Mouse (Mus musculus): Measurements from ENCODE around the gene Pla2g4e.

The Pla2g4e gene

DNA sequence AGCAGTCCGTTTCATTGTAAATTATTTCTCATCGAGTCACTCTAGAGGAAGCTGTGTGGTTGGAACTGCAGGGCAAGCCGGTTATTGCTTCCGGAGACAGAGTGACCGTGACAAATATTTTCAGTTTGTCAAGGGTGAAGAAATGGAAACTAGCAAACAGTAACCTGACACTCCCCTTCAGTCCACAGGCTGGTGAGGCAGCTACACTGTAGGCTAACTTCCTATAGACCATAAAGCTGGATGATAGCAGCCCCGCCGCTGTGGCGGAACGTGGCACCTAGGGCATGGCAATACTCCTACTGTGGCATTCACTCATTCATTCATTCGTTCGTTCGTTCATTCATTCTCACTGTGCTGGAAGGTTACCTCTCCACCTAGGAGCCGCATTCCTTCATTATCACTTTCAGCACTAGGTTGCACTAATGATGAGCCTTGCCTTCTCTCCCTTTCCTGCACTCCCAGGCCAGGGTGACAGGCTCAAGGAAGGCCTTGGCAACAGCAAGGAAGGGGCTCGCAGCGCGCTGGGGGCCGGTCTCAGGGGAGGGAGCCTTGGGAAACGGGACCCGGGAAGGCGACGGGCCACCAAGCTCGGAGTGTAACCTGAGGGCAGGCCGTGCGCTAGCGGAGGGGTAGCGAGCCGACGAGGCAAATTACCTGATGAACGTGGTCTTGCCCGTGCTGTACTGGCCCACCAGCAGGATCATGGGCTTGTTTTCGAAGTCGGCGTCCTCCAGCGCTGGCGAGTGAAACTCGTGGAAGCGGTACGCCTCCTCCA lies 91.4 kb downstream of the Pla2g4e start:
- no peak for DNase-seq (ENCODE audit: low spot score)

DNA sequence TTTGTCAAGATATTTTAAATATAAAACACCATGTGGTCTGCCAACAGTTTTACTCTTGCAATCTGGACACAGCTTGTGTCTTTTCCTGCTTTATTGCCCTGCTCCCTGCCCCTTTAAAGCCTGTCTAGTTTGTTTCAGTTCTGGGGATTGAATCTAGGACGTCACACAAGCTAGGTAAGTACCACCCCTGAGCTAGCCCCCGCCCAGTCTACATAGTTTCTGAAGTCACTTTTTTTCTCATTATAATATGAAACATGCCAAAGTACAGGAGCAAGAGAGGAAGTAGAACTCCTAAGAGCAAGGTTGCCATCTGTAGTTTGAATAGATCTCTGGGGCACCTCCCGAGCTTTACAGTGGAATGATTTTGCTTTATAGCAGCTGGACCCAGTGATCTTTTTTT lies 94.6 kb downstream of the Pla2g4e start:
- no peak for DNase-seq (ENCODE audit: low spot score)

DNA sequence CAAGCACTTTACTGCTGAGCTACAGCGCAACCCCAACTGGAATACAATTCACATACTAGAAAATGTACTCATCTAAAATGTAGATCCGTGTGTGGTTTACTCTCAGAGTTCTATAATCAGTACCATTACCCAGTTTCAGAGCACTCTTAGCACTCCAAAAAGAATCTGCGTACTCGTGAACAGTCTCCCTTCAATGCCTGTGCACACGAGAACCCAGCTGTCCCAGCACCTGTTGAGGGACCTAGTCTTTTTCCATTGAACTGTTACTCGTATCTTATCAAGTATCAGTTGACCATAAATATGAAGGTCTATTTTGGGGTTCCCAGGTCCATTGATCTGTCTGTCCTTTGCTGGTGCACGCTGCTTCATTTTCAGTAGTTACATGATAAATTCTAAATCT lies 95.5 kb downstream of the Pla2g4e start:
- DNase-seq (ENCODE audit: low spot score): no peak

DNA sequence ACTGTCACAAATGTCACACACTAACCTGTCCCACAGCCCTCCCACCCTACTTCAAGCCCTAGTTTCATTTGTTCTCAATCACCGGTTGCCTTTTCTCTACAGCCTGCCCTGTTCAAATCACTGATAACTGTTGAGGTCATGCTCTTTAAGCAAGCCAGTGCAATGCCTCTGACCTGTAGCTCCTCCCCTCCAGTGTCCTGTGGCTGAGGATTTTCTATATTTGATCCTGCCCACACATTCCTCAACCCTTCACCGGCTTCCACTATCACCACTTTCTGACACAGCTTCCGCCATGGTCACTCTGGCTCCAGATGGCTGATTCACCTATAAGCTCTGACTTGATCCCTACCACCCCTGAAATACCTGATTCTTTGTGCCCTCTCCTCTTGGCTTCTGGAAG lies 97.1 kb downstream of the Pla2g4e start:
- DNase-seq (ENCODE audit: low spot score): no peak

DNA sequence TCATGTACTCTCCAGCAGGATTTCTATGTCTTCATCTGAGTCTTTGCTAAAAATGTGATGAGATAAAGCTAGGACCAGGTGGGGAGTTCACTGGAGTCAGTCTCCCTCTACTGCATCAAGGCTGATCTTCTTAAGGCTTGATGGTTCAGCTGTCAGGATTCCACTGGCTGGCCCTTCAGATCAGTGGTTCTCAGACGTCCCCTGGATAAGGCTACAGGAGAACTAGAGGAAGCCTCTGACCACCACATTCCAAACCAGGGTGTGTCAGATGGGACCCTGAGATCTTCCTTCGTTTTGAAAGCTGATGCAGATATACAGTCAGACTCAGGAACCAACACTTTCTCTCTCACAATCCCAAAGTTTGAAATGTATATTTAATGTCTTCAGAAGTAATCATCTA lies 97.8 kb downstream of the Pla2g4e start:
- no peak for DNase-seq (ENCODE audit: low spot score)

DNA sequence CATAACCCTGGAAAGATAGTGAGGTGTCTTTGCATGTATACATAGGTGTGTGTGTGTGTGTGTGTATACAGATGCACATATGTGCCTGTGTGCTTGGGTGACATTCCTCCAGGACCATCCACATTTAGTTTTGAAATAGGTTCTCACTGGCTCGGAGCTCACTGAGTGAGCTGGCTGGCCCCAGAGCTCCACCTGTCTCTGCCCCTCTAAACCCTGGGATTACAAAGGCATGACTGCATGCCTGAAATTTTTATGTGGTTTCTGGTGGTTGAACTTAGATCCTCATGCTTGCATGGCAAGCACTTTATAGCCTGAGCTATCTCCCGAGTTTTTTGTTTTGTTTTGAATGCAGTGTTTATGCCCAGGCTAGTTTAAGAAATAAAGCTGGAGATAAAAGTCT lies 98.6 kb downstream of the Pla2g4e start:
- no peak for DNase-seq (ENCODE audit: low spot score)

DNA sequence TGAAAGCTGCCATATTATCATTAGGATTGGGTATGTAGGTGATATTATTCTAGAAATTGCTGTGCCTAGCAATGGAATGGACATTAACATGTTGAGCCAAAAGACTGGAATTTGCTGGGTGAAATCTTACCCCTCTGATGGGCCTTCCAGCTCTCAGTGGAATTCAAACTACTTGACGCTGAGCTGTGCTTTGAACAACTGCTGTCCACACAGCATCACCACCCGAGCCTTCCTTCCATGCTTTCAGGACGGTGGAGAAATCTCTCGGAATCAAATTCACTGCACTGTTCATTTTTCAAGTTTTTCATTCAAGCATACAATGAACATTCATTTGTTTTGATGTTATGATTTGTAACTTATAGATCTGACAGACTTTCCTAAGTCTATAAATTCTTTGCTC lies 100.7 kb downstream of the Pla2g4e start:
- DNase-seq (ENCODE audit: low spot score): no peak

DNA sequence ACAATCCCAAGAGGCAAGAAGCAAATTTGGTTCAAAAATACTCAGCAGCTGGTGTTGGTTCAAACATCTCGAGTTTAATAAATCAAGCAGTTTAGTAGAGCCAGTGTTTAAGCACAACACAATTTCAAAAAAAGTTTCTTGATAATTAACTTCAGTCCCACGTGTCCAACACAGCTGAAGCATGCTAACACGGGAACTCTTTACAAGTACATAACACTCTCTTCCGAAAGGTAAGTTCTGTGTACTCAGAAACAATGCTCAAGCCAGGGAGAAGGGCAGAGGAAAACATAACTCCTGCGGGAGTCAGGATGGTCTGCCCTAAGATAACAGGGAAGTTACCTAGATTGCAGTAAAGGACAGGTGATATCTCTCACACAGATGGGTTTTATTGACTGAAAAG lies 102.8 kb downstream of the Pla2g4e start:
- DNase-seq (ENCODE audit: low spot score): no peak

DNA sequence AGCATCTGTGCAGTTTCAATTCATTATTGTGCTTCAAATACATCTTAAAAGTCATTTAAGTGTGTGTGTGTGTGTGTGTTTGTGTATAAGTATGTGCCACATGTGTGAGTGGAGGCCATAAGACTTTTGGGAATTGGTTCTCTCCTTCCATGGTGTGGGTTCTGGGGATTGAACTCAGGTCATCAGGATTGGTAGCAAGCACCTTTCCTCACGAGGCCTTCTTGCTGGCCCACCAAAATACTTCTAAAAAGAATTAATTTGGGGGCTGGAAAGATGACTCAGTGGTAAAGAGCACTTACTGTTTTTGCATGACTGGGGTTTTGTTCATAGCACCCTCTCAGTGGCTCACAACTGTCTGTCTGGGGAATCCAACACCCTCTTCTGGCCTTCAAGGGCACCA lies 103.5 kb downstream of the Pla2g4e start:
- DNase-seq (ENCODE audit: low spot score): no peak

DNA sequence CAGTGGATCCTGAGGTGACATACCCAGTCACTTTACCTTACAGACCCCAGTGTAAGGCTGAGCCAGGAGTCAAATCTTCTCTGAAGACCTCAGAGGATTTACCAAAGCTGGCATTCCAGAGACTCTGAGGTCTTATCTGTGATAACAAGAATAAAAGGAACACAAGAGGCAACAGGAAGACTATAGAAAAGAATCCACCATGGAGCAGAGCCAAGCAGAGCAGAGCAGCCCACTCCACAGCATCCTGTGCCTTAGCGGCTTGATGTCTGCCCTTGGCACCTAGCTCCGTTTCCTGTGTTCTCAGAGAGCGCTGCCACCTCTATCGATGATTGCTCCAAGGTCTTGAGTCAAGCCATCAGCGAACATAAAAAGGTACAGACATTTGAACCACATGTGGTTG lies 104.8 kb downstream of the Pla2g4e start:
- DNase-seq (ENCODE audit: low spot score): no peak

DNA sequence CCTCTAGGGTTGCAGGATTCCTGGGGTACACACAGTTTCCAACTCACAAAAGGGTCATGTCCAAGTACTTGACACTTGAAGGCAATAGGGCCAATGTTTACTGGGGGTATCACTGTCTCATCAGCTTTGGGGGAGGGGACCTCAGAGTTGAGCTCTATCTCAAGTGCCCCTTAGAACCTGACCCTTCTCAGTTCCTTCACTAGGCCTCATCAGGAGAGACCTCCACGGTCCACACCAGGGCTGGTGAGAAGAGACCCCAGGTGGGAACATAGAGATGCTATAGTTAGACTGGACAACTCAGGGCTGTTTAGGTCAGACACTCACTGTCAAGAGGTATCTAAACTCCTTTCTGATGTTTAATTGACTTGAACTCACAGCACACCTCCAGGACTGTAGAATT lies 106.0 kb downstream of the Pla2g4e start:
- DNase-seq (ENCODE audit: low spot score): no peak

DNA sequence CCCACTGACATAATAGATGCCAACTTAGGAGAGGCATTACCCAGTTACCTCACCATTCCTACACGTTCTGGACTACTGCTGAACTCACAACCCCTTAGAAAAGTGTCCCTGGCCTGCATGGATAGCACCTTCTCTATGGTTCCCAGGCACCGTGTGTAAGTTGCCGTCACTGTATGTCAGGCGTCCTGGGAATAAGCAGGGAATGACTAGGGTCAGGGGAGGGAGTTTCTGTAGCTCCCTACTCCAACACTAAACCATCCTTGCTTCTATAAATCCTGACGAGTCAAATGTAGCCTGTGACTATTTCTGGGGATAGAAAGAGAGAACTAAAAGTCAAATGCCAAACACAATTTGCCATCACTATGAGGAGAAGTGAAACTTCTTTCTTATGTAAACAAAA lies 107.9 kb downstream of the Pla2g4e start:
- no peak for DNase-seq (ENCODE audit: low spot score)

DNA sequence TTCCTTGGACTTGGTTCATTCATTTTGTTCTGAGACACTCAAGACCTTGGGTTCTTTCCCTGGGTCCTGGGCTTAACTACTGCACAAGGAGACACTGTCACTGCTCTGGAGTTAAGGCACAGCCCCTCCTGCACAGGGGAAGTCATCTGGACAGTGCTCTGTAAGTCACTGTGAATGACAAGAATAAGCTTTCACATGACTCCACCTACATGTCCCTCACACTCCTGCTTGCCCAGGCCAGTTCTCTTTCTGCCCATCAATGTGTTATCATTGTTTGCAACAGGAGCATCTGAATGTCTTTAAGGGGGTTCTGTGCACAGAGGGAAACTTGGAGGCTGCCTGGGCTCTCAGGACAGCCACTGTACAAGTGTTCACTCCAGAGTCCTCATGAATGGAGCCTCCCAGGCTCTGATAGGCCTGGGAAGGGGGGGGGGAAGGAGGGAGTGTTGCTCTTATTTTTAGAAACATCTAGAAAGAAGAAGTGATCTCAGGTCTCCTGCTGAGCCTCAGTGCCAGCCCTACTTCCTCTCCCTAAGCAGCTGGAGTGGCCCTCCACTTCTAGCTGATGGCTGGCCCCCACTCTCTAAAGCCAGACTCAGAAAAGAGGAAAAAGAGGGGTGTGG lies 110.6 kb downstream of the Pla2g4e start:
- DNase-seq (ENCODE audit: low spot score): no peak

DNA sequence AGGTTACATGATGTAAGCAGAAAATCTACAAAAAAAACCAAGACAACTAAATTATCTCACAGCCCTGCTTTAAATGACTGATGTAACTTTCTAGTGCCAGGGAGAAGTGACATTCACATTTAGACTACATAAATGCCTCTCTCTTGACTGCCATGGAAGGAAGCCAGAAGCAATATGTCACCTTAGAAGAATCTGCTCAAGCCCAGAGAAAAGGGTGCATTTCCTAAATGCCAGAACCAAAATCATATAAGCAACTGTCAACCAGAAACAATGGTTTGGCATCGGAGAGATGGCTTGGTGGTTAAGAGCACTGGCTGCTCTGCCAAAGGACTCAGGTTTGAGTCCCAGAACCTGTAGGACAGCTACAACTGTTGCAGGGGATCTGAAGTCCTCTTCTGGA lies 113.3 kb downstream of the Pla2g4e start:
- DNase-seq (ENCODE audit: low spot score): no peak

DNA sequence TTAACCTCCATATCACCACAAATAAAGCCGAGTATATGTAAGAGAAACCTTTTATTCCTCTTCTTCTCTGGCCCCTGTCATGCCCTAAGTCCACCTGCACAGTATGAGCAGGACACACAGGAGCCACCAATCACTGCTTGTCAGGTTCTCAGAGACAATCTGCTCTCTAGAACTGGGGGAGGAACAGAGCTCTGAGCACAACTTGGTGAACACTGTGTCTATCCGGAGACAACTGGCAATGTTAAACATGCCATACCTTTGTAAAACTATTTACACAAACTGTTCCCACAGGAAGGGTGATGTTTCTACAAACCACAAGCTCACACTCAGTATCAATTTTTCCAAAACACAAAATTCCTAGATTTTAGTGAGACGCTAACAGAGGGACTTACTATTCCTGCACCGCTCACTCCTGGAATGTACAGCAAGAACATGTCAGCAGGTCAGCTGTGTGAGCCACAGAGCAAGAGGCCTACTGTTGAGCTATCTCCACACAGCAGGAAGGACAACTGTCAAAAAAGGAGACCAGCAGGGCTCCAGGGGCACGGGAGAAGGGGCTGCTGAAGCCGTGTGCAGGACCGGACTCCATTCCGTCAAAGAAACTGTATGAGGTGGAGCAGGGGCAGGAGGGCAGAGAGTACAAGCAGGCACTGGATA lies 115.8 kb downstream of the Pla2g4e start:
- no peak for DNase-seq (ENCODE audit: low spot score)

DNA sequence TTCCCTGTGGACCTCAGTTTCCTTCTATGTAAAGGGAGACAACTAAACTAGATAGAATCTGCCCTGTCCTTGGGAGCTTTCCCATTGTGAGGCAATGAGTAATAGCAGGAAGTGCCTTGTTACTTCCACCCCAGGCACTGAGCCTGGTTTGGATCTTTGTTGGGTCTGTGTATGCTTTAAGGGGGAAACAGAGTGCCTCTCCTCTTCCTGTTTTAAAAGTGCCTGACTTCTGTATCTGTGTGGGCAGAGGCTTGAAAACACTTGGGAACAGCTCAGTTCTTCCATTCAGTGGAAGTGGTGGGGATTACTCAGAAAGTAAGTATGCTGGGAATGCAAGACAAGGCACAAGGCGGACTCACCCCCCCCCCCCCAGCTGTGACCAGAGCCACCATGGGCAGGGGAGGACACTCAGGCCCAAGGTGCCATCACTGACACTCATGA lies 116.5 kb downstream of the Pla2g4e start:
- no peak for DNase-seq (ENCODE audit: low spot score)

DNA sequence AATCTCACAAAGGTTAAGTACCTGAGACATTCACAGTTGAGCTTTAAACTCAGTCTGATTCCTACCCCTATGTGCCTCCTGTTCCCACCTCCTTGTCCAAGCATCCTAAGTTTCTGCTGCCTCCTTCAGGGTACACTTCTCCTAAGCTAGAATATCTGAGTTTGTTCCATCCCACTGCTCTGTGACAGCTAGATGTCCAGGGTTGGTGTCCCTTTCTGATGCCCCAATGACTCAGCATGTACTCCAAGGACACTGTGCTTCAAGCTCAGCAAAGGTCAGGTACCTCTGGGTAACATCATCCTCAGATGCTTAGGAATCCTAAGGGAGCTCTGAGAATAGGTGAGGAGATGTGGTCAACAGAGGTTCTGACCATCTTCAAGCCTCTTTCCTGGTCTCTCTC lies 117.1 kb downstream of the Pla2g4e start:
- no peak for DNase-seq (ENCODE audit: low spot score)

DNA sequence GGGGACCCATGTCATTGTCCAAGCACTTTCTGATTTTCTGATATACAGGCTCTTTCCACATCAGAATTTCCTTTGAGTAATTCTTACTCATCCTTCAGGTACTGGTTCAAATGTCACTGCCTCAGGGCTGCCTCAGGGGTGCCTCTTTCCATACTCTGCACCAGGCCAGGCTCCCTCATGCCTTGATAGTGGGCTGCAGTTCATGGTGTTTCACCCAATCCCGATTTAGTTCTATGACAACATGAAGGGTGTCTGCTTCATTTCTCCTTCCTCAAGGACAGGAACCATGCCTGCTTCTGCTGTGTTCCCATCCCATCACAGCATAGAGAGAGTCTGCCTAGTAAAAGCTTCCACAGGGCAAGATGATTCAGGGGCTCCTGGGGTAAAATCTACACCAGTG lies 118.2 kb downstream of the Pla2g4e start:
- DNase-seq (ENCODE audit: low spot score): no peak

DNA sequence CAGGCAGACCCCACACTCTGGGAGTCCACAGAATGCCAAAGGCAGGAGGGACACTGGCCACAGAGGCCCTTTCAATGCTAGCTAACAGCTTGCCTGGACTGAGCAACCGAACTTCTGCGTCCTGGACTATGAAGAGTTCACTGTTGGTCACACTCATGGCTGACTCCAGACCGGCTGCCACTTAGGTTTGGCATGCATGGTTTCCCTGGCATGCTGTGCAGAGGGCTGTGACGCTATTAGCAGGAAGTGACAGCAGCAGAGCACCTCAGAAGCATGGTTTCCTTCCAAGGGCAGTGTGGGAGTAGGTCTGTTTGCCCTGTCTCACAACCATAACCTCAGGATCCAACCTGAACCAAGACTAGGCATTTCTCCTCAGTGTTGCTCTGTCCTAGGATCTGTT lies 118.7 kb downstream of the Pla2g4e start:
- no peak for DNase-seq (ENCODE audit: low spot score)

DNA sequence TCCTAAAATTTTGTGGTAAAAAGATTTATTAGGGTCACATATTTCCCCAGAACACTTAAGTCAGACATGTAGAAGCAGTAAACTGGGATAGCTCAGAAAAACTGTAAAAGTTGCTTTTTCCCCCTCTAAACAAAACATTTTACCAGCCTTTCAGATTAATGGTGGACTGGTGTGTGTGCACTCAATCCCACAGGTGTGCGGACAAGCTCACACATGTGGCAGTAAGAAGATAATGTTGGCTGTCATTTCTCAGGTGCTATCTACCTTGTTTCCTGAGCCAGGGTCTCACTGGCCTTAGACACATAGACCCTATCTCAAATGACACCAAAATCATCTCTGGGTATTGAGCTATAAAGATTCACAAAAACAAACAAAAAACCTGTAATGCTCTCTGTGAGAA lies 119.7 kb downstream of the Pla2g4e start:
- DNase-seq (ENCODE audit: low spot score): no peak

DNA sequence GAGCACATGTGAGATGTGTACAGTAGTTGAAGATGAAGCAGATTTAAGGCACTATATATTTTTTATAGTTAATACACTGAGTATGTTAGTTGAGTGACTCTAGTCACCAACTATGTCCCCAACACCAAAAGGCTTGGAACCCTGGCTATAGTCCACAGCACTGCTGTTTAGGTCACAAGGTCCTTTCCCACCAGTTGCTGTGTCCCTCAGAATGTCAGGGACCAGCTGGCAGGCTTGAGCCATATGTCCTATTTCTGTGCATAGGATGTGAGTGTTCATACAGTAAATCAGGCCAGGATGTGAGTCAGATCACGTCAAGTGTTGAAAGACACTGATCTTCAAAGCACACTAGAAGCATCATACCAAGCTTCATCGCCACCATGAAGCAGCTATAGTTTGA lies 120.2 kb downstream of the Pla2g4e start:
- no peak for DNase-seq (ENCODE audit: low spot score)

DNA sequence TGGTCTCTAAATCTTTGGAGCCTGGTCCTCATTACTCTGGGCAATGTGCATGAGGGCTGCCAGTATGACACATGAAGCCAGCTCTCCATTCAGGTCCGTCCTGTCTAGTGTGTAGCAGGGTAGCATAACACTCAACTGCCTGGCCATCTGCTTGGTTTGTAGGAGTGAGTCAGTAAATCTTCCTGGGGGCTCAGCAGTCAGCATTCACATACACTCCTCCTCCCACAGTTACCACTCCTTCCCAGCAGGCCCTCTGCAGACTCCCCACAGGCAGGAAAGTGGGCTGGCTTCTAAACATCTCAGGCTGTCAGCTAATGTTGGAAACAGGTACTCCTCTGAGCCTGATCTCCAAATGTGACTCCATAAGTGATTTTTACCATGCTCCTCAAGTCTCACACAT lies 121.0 kb downstream of the Pla2g4e start:
- DNase-seq (ENCODE audit: low spot score): no peak

DNA sequence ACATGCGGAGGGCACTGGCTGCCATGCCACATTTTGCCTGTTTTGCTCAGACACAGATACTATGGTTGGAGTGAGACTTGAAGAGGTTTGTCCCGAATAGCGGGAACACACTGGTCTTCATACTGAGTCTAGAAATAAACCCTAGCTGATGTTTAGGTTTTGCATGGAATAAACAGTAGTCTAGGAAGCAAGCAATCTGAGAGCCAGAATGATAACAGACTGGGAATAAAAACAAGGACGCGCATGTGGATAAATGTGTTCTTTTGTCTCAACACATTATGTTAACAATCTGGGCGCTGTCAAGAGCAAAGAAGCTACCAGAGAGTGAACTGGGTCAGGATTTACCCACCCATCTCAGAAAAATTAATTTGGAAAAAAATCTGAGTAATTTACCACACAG lies 122.2 kb downstream of the Pla2g4e start:
- DNase-seq (ENCODE audit: low spot score): no peak

DNA sequence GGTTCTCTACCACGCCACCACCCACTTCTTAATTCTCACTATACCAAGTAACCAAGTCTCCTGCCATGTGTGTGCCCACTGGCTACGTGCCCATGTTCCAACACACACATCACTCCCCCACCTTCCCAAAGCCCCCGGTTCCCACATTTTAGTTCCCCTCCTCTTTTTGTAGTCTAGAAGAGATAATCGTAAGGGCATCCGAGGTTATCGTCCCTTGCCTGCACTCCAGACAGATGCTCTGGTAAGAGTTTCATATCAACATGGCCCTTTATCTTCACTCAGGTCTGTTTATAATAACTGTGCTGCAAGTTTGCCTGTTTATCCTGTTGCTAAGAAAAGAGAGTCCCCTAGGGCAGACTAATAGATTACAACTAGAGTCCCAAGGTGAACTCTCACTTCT lies 127.8 kb downstream of the Pla2g4e start:
- no peak for DNase-seq (ENCODE audit: low spot score)
